Mouse (Mus musculus) CD4-positive naive resting alpha-beta T cell, adult 76 days (primary cell): ENCODE measurements around the gene Col10a1. TPM values are rescaled to one million over a fixed set of nuclear protein-coding genes. Genes with fewer than 3 reads are reported as not detected.

ENCODE experiments used
- total RNA-seq: library from RNA; stranded (reverse); gene quantifications from one replicate; pipeline ENCODE4 v1.2.4, GENCODE M21; 2023

Gene Col10a1
- not detected for total RNA-seq

GRCm38 (mm10) chr10:34389681-34390080 is at the start of gene Col10a1:
Gene Col10a1, plus strand, starts transcription at chr10:34389981.

GRCm38 (mm10) chr10:34418204-34418756 is 28.5 kb downstream of the Col10a1 start, which contains the start of gene Nt5dc1:
Gene Nt5dc1, minus strand, starts transcription at chr10:34418552.

Other genes with a start within 250 kb of the Col10a1 start
- gene Dse, start 182.3 kb upstream of the Col10a1 start, total RNA-seq, result 10.3 TPM
- gene Tspyl1, start 107.8 kb upstream of the Col10a1 start, total RNA-seq, result 113 TPM
- 13.2 TPM for gene Tspyl4, start 92.5 kb upstream of the Col10a1 start, total RNA-seq
- 60.9 TPM for gene Nt5dc1, start 28.6 kb downstream of the Col10a1 start, total RNA-seq
- gene Frk, start 93.4 kb downstream of the Col10a1 start, total RNA-seq, result not detected